Mouse (Mus musculus) central nervous system, embryonic 18 days (tissue): Measurements from ENCODE around the gene H2afy. TPM values are rescaled to one million over a fixed set of nuclear protein-coding genes. Genes with fewer than 3 reads are reported as not detected.

Experiments used
- polyA plus RNA-seq: library from polyadenylated mRNA; depleted of rRNA; stranded (reverse); fragments of >200 nt; gene quantifications from 2 replicates; pipeline ENCODE4 v1.2.3, GENCODE M21; 2012; rRNA removed

H2afy gene
- 233 and 234 TPM in 2 replicates for polyA plus RNA-seq

DNA sequence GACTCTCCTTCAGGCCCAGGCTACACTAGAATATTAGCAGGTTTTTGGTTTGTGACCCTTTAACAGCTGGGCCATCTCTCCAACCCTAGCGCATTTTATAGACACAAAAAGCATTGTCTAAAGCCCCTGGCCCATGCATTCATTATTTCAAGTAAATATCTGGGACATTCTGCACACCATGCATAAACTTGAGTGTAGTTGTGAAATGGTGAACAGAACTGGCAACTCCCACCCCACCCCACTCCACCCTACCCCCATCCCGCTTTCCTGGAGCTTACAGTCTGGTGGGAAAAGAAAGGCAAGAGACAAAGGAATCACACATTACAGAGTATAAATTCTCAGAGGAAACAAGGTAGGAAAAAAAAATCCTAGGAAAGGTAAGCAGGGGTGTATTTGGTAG, at the start of gene H2afy:
H2afy (minus strand) TSS at position 162 of the 400 bp plus-strand sequence.

DNA sequence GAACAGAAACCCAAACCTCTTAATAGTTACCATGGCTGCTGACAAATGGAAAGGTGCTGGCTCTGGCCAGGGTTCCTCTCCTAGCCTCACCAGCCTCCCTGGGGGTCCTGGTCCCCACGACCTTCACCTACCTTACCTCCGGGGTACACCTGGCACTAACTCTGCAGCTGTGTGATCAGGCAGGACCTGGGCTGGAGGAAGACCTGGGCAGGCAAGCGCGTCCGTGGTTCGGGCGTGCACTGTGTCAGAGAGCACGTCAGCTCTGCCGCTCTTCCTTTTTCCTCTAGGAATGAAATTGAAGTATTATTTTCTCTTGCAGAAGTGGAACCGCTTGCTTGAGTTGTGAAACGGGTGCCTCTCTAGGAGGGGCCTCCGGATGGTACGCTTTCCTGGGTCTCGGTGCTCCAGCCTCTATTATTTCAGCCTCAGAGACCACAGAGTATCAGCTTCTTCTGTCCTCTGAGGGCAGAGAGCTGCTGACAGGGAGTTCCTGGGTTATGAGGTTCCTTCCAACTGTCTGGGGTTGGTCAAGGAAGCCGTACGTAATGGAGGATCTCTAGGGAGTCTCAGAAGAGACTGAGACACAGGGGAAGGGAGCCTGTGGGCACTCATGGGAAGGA, 42.4 kb upstream of the H2afy start, which contains the start of gene Tifab:
Tifab (minus strand) TSS at position 470 of the 620 bp plus-strand sequence.

Other genes with a start within 250 kb of the H2afy start
- 0.44 and 0.54 TPM in 2 replicates for gene Tifab, start 42.5 kb upstream of the H2afy start, polyA plus RNA-seq
- 0.40 and 0.43 TPM in 2 replicates for gene Neurog1, start 115.8 kb upstream of the H2afy start, polyA plus RNA-seq
- gene Cxcl14, start 160.2 kb upstream of the H2afy start, polyA plus RNA-seq: 28.4 and 33.2 TPM in 2 replicates